Mouse (Mus musculus) heart, adult 11 months (tissue): ENCODE data around the gene Crocc.

Experiments
- DNase-seq: peaks from one replicate; pipeline ENCODE4 v3.0.0; 2022

Gene Crocc

DNA sequence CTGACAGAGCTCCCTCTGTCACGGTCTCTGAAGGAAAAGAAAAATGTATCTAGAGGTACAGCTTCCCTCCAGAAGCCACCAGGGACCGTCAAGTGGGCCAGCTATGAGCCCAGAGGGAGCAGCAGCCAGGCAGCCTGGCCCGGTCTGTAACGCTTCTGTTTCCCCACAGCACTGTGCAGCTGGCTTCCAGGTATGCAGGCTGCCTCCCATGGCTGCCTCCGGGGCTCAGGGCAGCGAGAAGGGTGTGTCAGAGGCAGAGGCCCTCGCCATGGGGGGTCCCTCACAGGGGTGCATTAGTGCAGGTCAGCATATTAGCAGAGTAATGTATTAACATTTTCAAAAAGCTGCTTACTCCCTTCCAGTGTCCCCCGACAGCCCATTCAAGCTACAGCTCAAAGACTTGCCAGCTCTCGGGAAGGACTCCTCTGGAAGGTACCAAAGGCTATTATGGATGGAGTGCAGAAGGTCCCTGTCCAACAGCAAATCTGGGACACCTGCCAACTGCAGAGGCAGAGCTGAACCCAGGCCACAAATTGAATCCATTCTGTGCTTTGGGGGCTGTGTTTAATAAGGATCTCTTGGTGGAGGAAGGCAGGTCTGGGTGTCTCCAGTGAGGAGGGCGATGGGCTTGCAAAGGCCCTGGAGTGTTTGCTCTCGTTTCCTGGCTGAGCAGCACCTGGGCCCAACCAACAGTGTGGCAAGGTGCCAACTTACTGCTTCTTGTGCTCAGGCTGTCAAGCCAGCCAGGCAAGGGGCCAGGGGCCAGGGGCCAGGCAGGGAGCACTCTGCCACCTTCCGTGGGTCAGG lies 6.6 kb upstream of the Crocc start:
- DNase-seq: peak; percentile 95

DNA sequence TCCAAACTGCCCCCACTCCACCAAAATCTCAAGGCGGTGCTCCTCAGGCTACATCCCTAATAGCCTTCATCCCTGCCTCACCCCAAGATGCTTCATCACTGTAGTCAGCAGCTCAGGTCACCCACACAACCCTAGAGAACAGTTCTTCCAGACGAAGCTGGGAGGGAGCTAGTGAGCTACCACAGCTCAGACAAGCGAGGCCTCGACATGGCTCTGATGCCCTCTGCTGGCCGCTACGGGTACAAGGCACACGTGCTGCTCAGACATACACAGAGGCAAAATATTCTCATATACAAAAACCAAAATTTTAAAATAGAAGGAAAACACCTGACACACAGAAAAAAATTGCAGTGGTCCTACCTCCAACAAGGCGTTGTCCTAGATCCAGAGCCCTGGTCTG lies 4.8 kb upstream of the Crocc start:
- DNase-seq: peak; percentile 96

DNA sequence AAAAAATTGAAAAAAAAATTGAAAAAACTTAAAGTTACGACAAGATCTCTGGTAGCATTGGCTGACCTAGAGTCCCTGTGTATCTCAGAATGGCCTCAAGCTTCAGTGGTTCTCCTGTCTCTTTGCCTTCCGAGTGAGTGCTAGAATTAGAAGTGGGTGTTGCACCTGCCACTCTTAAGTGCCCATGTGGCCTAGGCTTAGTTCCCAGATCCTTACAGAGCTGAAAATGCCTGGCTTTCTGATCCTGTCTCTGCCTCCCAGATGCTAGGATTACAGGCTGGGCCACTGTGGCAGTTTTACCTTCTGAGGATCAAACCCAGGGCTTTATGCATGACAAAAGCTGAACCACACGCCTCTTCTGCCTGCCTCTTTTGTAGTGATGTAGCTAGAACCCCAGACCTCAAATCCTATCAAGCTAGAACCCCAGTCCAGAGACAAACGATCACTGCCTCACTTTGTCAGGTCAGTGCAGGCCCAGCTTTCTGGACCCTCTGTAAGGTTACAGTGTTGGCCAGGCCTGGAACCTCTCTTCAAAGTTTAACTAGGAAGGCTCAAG lies 3.8 kb upstream of the Crocc start:
- DNase-seq: peak; percentile 87

DNA sequence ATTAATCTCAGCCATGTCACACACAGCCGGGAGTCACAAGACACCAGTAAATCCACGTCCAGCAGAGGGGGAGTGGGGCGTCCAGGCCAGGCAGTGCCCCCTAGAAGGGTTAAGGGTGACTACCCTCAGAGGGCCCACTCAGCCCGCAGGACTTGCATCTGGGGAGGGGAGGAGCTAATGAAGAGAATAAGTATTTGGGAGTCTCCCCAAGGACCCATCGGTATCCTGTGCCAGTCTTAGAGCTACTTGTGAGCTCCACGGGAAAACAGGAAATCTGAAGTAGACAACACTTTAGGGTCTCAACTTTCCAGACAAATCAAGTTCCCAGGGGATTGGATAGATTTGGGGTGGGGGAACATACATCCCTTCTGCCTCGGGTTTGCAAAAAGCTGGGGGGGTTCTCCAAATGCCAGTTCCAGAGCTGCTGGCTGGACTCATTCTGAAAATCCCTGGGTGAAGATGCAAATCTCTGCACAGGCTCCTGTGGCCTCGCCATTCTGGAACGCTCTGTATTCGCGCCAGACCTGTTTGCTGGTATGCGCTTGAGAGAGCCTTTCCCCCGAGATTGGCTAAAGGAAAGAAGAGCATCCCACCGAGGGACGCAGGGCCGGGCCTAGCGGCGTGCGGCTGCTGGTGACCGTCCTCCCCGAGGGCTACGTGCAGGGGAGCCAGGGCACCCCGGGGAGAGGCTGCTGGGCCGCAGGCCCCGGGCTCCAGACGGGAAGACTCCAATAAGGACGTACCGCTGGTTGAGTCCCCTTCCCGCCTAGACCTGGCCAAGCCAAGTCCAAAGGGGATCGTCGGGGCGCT lies 529 bp downstream of the Crocc start:
- no peak for DNase-seq

DNA sequence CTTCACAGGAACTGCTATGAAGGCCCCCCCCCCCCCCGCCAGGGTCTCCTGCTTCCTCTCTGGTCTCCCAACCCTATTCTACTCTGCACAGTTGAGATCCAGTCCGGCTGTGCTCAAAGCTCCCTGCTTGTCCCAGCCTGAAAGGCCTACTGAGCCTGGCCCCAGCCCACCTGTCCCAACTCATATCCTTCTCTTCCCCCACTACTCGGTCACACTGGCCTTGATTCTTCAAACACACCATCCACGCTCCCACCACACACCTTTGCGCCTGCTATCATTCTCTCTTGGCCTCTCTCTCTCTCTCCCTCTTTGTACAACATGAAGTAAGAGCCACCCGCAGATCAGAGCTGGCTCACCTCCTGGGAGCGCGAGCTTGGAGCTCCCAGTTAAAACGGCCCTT lies 1.5 kb downstream of the Crocc start:
- DNase-seq: peak; percentile 90

DNA sequence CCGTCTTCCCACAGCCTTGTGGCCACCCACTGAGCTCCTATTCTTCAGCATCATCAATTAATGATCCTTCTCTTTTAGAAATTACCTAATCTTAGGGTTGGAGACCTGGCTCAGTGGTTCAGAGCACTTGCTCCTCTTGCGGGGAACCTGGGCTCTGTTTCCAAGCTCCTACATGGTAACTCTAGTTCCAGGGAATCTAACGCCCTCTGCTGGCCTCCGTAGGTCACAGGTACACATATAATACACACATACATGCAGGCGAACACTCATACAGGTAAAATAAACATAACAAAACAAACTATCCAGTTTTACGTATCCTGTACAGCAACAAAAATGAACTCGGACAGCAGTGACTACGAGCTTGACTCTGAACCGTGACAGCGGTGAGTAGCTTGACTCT lies 3.4 kb downstream of the Crocc start:
- DNase-seq: no peak

DNA sequence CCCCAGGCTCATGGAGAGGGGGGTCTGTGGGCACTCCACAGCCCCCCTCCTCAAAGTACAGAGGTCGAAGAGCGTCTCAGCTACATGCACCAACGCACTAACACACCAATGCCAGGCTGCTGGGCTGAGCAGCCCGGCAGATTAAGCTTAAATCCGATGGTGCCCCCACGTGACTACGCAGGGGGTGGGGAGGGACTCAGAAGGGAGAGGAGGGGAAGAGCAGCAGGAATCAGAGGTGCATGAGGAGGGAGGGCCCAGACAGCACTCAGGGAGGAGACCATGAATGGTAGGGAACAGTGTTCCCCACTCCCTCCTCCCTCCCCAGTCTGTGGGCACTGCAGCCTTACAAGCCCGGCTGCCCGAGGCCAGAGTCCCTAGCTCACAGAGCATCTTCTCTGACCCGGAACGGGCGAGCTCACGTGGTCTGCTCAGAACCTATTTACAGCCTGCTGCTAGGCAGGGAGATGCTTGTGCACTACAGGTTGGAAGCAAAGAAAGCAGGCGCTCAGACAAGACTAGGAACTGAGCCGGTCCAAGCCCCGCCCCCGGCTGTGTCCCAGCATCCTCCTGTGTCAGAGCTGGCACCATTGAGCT lies 6.7 kb downstream of the Crocc start:
- DNase-seq: no peak

DNA sequence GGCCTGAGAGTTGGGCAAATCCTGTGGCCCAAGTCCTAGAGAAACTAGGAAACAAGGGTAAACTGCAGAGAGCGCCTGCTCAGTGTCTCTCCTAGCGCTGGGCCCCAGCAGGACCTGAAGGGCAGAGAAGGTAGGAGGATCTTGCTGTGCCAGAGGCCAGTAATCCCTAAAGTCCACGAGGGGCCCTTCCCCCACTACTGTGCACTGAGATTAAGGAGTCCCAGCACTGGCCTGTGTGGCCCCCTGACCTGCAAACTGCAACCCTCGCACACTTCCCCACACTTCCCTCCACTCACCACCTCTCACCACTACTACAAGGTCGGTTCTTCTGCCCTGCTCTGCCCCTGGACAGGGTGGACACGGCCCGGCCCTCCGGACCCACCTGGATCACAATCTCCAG lies 7.2 kb downstream of the Crocc start:
- DNase-seq: no peak

DNA sequence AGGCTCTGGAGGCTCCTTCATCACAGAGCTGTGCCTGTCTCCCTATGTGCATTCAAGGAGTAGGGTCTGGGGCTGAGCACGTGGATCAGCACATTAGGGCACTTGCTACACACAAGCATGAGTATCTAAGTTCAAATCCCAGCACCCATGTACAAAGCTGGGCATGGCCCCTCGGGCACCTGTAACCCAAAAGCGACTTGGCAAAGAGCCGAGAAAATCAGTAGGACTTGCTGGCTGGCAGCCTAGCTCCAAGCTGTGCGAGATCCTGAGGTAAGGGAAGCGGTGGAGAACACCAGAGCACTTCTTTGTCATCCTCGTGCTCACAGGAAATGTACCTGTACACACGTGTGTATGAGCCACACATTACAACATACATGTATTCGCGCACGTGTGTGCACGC lies 7.9 kb downstream of the Crocc start:
- no peak for DNase-seq

DNA sequence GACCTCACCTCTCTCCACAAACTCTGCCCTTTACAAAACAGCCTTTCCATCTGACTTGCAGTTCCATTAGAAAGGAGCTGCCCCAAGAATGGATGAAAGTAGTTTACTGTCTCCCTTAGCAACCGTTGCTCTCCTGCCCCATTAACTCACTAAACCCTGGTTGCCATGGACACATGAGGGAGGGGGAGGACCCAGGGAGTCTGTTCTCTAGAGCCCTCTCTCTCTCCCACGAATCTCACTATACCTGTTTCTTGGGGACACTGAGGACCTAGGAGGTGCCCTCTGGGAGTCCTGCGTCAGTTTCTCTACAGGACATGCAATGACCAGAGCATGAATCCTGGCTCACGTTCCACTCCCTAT lies 10.9 kb downstream of the Crocc start:
- no peak for DNase-seq

DNA sequence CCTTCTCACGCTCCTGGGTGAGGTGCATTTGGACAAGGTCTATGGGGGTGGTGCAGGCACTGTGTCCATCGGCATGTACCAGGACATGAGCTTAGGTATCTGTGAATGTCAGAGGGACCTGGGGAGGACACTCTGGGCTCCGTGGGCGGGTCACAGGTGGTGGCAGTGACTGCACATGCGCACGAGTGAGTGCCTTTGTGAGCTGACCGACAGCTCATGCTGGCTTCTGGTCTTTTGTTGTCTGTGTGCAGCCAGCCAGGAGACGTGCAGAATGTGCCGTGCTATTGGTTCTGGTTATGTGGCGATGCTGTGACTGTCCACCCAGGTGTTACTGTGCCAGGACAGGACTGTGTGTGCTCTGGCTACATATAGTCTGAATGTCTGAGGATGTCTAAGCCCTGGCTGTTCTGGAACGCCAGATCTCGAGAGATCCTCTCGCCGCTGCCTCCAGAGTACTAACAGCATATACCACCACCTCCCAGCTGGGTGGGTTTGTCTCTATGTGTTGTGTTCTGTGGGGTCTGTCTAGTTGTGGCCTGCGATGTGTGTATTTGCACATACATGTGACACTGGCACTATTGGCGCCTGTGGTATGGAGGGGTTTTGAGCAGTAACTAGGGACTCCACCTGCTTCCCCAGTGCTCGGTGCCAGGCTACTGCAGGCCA lies 11.4 kb downstream of the Crocc start:
- no peak for DNase-seq

DNA sequence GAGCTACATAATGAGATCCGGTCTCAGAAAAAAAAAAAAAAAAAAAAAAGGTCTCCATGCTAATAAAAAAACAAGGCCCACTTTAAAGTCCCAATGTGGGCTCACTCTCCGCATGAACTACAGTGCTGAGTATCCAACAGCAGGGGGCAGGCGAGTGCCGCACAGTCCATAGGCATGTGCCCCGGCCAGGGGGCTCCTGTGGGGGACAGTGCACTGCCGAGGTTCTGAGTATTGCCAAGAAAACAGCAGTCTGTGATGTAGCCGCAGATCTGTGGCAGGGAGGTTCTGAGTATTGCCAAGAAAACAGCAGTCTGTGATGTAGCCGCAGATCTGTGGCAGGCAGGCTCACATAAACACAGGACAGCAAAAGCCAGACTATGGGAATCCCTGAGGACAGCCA lies 15.5 kb downstream of the Crocc start:
- no peak for DNase-seq

DNA sequence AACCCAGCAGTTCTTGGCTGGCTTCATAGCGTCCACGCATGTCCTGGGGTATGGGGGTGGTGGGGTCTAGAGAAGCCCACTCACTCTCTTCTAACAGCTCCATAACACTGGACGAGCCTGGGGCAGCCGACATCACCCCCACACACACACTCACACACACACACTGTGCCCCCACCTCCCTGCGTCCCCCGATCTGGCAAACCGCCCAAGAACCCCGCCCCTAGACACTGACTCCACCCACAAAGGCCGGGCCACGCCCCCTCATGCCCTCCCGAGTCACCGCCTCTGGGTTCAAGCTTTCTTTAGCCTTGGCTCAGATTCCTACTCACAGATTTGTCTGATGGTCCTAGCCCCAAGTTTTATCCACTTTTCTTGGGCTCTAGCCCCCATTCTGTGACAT lies 19.2 kb downstream of the Crocc start:
- DNase-seq: no peak

DNA sequence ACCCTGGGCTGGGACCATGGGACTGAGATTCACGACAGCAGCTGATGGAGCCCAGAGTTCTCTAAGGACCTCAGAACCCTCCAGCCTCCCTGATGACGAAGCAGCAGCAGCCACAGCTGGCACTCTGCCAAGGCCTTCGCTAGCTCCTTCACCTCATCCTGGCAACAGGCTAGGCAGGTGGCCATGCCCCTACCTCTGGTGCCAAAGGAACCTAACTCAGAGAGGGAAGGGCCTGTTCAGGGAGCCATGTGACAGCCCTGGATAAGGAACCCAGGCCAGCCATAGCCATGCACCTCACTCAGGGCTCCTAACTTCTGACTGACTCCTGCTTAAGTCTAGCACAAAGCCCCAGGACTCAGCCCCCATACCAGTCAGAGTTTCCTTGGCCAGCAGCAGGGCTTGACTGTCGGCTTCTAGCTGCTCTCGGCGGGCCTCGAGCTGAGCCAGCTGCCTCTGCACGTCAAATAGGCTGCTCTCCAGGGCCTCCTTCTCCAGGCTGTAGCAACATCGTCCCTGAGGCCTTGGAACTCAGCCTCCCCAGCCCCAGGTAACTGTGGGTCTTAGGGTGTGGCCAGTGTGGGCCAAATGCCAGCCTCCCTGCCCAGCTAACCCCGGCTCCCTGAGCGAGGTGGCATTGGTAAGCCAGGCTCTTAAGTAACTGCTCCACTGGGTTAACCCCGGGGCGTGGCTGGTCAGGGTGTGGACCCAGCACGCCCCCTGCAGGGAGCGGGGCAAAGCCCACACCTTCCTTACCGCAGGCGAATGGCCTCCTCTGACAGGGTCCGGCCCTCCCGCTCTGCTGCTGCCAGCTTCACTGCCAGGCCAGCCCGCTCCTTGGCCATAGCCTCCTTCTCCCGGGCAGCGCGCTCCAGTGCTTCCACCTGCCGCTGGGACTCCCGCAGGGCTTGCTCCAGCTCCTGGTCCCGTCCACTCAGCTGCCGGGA lies 26.5 kb downstream of the Crocc start:
- DNase-seq: no peak

DNA sequence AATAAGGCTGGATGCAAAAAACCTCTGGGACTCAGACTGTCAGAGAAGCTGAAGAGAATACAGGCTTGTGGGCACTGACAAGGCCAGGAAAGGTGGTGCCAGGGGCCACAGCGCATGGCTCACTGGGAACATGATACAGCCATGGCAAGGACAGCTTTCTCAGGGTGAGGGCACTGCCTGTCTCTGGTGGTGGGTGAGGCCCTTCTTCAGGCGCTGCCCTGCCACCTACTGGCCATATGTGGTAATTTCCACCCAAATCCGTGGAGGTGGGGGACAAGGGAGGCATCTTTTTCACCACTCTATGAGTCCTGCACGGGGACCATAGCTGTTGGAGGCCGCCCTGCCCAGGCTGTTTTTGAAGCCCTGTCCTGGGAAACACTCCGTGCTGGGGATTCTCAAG lies 28.6 kb downstream of the Crocc start:
- peak; percentile 97 for DNase-seq

DNA sequence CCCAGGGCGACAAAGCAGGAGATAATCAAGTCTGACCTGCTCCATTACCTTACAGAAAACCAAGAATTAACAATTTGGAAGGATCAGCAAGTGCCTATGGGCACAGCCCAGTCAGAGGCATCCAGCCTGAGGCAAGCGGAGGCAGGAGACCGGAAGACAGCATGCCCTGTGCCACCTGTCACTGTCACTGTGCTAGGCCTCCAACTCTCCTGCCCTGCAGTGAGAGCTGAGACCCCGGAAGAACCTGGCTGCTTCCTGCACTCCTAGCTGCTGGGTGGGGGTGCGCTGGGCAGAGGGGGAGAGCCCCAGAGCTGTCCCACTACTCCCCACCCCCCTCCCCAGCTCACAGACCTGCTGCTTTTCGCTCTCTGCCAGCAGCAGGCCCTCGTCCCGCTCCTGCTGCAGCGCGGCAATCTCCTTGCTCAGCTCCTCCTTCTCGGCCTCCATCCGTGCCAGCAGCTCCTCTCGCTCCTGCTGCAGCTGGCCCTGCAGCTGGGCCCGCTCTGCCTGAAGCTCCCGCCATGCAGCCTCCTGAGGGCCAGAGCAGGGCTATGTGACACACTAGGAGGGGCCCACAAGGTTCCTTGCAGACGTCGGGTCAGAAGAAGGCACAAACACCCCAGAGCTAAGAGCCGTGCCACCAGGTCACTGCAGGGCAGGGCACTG lies 29.7 kb downstream of the Crocc start:
- no peak for DNase-seq

DNA sequence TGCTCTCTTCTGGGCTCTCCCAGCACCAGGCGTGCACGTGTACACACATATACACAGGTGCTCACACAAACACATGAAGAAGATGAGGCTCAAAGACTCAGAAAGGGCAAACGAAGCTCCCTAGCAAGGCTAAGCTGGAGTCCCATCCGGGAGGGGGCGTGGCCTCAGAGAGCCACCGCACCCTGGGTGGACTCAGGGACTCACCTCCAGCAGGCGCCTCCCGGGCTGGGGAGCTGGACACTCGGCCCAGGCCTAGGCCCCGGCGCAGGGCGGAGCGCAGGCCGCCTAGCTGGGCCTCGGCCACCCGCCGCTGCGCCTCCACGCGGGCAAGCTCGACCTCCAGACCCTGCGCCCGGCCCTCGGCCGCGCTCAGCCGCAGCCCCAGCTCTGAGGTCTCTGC lies 35.4 kb downstream of the Crocc start:
- no peak for DNase-seq

DNA sequence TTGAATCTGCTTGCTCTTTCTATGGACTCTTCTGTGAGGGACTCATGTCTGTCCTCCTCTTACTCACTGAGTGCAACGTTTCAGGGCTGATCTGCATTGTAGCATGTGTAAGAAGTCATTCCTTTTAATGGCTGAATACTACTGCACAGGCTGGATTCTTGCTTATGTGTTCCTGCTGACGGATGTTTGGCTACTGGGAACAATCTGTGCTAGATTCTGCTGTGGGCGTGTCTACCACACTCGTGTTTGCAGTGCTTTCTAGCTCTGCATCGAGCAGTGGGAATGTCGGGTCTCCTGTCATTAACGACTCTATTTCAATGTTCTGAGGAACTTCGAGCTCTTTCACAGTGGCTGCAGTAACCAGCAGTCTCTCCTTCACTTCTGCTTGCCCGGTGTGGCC lies 36.3 kb downstream of the Crocc start:
- no peak for DNase-seq

DNA sequence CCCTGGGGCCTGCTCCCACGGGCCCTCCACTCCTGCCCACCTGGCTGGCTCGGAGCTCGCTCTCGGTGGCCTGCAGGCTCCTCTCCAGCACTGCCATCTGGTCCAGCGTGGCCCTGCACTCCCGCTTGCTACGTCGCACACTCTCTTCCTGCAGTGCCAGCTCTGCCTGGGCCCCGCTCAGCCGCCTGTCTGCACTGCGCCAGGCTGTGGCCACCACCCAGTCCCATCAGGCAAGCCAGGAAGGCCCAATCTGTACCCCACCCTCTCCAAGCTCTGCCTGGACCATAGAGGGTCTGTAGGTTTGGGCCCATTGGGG lies 38.8 kb downstream of the Crocc start:
- DNase-seq: no peak

DNA sequence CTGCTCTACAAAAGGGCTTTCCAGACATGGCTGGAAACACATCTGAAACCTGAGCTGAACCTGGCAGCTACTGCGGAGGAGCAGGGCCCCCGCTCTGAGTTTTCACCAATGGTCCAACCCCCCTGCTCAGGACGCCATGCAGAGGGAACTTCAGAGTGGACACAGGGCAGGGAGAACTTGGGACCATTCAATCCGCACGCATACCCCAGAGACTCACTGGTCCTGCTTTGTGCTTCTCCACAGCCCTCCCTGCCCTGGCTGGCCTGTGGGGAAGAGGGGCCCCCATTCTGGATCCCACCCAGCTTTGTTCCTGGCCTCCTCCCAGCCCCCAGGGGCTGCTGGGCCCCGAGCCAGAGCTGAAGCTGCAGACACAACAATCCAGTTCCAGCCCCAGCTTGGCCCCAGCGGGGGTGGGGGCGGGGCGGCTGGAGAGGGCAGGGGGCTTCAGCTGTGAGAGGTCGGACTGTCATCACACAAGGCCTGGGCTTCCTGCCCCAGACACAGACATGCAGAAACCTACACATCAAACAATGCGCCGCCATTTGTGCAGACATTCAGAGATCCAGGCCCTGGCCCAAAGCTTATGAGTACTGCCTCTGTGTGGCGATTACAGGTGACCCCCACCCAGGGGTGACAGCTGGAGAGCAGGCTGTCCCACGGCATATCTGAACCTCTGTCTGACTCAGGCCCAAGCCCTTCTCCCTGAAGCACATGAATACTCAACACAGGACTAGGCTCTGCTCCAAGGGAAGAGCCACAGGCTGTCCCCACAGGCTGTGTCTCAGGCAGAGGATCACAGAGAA lies 39.3 kb downstream of the Crocc start:
- DNase-seq: peak; percentile 97

DNA sequence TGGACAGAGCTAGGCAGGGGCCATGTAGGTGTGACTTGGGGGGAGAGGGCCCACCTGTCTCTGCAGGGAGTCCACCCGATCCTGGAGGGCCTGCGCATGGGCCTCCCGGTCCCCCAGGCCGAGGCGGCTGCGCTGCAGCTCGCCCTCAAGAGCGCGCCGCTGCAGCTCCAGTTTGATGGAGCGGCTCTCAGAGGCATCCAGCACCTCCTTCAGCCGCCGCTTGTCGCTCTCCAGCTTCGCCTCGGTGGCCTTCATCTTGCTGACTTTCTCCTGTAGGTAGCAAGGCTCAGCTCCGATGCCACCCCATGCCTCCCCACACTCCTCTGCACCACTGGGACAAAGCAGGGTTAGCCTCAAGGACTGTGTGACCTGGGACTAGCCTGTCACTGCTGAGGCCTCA lies 40.1 kb downstream of the Crocc start:
- DNase-seq: no peak
